Mouse (Mus musculus) right cerebral cortex, postnatal 10 days (tissue): Measurements from ENCODE around the gene Olfr113.
"Not testable (repeated sequence)": the region's sequence is repeated elsewhere in the genome, so short reads cannot be mapped to it uniquely, and the experiment has no call there.

Experiments
- DNase-seq, 2 experiments: peaks; one replicate each; pipeline ENCODE4 v3.0.0; 2021; ENCODE audit warnings: low spot score in 2 of 2

The Olfr113 gene

GRCm38 (mm10) chr17:37577563-37577962, at the start of gene Olfr113:
Gene Olfr113, minus strand, starts transcription at chr17:37577663.
- no peak for DNase-seq

- DNase-seq = no peak
Observed at GRCm38 (mm10) chr17:37627009-37627408, 49.5 kb upstream of the Olfr113 start, which contains the start of the genes Olfr115 and Olfr116. Gene Olfr115, minus strand, starts transcription at chr17:37627109. Gene Olfr116, minus strand, starts transcription at chr17:37627199.

GRCm38 (mm10) chr17:37592643-37593042, 15.2 kb upstream of the Olfr113 start, which contains the start of gene Olfr114:
Gene Olfr114, minus strand, starts transcription at chr17:37592743.
- DNase-seq = no peak

GRCm38 (mm10) chr17:37569351-37569750, 8.1 kb downstream of the Olfr113 start, which contains the start of gene Olfr112:
Gene Olfr112, minus strand, starts transcription at chr17:37569451.
- no peak for DNase-seq

- no peak for DNase-seq
Observed at GRCm38 (mm10) chr17:37558913-37559615, 18.4 kb downstream of the Olfr113 start.

GRCm38 (mm10) chr17:37543800-37544435, 33.5 kb downstream of the Olfr113 start:
- DNase-seq = no peak

- no peak for DNase-seq
Observed at GRCm38 (mm10) chr17:37541454-37542119, 35.9 kb downstream of the Olfr113 start.

GRCm38 (mm10) chr17:37538416-37538815, 39.0 kb downstream of the Olfr113 start:
- DNase-seq = not testable (repeated sequence)

- DNase-seq = no peak
Observed at GRCm38 (mm10) chr17:37535173-37535572, 42.3 kb downstream of the Olfr113 start.

- DNase-seq = not testable (repeated sequence)
Observed at GRCm38 (mm10) chr17:37525427-37525826, 52.0 kb downstream of the Olfr113 start.

- not testable (repeated sequence) for DNase-seq
Observed at GRCm38 (mm10) chr17:37524612-37525011, 52.9 kb downstream of the Olfr113 start.
